Mouse (Mus musculus): ENCODE data around the gene Tctn1. TPM values are rescaled to one million over a fixed set of nuclear protein-coding genes. Genes with fewer than 3 reads are reported as not detected.

Tctn1 gene
- polyA plus RNA-seq, 1 experiment from 2014 or later, result 6.0 TPM

- no peak overlapping the region for H3K4me3 ChIP-seq
- H3K27ac ChIP-seq, result no peak overlapping the region
- H3K27me3 ChIP-seq (ENCODE audit: insufficient read depth, poor library complexity, severe bottlenecking), result no peaks in the 10 kb centered on the region
- WGBS, result 88% methylated on average over 6 of the region's 6 CpGs
- peaks cover 80% of the 10 kb centered on the region for H3K36me3 ChIP-seq
- H3K9me3 ChIP-seq, result no peaks in the 10 kb centered on the region
- H3K4me1 ChIP-seq (replicated peaks), result peaks cover 25% of the 10 kb centered on the region
- no peak for DNase-seq (ENCODE audit: low spot score)
Observed at GRCm38 (mm10) chr5:122258027-122258741, 6.1 kb downstream of the Tctn1 start.

GRCm38 (mm10) chr5:122251895-122252606 is 12.2 kb downstream of the Tctn1 start:
- 94% methylated on average over 17 of the region's 17 CpGs for WGBS
- no peak for DNase-seq (ENCODE audit: low spot score)
- H3K4me3 ChIP-seq, result no peak overlapping the region
- H3K9me3 ChIP-seq, result no peaks in the 10 kb centered on the region
- H3K27me3 ChIP-seq (ENCODE audit: insufficient read depth, poor library complexity, severe bottlenecking), result no peaks in the 10 kb centered on the region
- no peaks in the 10 kb centered on the region for H3K4me1 ChIP-seq (replicated peaks)
- peaks cover 94% of the 10 kb centered on the region for H3K36me3 ChIP-seq
- no peak overlapping the region for H3K27ac ChIP-seq

DNA sequence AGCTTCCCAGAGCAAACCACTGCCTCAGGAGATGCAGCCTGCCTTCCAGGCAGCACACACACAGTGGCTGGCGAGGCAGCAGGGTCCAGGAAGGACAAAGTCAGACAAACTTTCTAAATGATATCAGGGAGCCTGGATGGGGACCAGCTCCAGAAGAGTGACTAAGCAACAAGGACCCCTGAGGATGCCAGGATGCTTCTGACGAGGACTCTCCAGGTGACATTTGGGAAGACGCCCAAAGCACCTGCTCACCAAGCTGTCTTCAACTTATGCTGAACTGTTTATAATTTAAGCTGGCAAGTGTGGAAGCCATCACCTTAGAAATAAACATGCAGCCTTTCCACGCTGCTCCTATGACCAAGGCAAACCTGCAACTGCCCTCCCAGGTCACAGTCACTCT is 15.0 kb downstream of the Tctn1 start:
- Histone ChIP-seq H3K27me3 (ENCODE audit: insufficient read depth, poor library complexity, severe bottlenecking) (no peaks in the 10 kb centered on the region), H3K4me1 (replicated peaks) (peaks cover 9% of the 10 kb centered on the region), H3K27ac (no peak overlapping the region), H3K9me3 (no peaks in the 10 kb centered on the region), H3K36me3 (peaks cover 86% of the 10 kb centered on the region), H3K4me3 (no peak overlapping the region)
- WGBS, result 92% methylated on average over 4 of the region's 4 CpGs
- no peak for DNase-seq (ENCODE audit: low spot score)

GRCm38 (mm10) chr5:122247934-122248333 is 16.3 kb downstream of the Tctn1 start:
- no peak overlapping the region for H3K27ac ChIP-seq
- peaks cover 9% of the 10 kb centered on the region for H3K4me1 ChIP-seq (replicated peaks)
- DNase-seq (ENCODE audit: low spot score), result no peak
- no peaks in the 10 kb centered on the region for H3K27me3 ChIP-seq (ENCODE audit: insufficient read depth, poor library complexity, severe bottlenecking)
- H3K36me3 ChIP-seq, result peaks cover 84% of the 10 kb centered on the region
- no peak overlapping the region for H3K4me3 ChIP-seq
- WGBS, result 95% methylated on average over 7 of the region's 7 CpGs
- no peaks in the 10 kb centered on the region for H3K9me3 ChIP-seq

DNA sequence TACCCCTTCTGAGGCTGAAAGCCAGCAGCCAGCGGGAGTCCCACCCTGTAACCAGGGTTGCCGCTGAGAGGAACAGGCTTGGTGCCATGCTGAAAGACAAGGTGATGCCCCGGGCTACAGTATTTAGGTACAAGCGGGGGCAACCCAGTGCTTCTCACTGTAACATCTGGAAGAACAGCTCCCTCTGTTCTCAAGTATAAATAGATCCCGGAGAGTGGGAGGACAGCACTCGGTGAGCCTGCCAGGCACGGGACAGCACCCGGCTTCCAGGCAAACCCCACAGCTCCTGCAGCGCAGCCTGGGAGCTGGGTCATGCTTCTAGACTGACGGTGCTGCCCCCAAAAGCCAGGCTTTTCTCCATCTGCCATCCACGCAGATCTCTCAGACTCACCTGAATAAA is 16.7 kb downstream of the Tctn1 start:
- WGBS, result 88% methylated on average over 11 of the region's 11 CpGs
- no peak overlapping the region for H3K27ac ChIP-seq
- H3K27me3 ChIP-seq (ENCODE audit: insufficient read depth, poor library complexity, severe bottlenecking), result no peaks in the 10 kb centered on the region
- no peak for DNase-seq (ENCODE audit: low spot score)
- H3K4me1 ChIP-seq (replicated peaks), result peaks cover 9% of the 10 kb centered on the region
- peaks cover 84% of the 10 kb centered on the region for H3K36me3 ChIP-seq
- H3K9me3 ChIP-seq, result no peaks in the 10 kb centered on the region
- H3K4me3 ChIP-seq, result no peak overlapping the region

- Histone ChIP-seq H3K36me3 (peaks cover 84% of the 10 kb centered on the region), H3K4me3 (no peak overlapping the region), H3K27me3 (ENCODE audit: insufficient read depth, poor library complexity, severe bottlenecking) (no peaks in the 10 kb centered on the region), H3K9me3 (no peaks in the 10 kb centered on the region), H3K4me1 (replicated peaks) (peaks cover 9% of the 10 kb centered on the region), H3K27ac (no peak overlapping the region)
- 92% methylated on average over 10 of the region's 10 CpGs for WGBS
- DNase-seq (ENCODE audit: low spot score), result no peak
Observed at GRCm38 (mm10) chr5:122246547-122247167, 17.6 kb downstream of the Tctn1 start.

DNA sequence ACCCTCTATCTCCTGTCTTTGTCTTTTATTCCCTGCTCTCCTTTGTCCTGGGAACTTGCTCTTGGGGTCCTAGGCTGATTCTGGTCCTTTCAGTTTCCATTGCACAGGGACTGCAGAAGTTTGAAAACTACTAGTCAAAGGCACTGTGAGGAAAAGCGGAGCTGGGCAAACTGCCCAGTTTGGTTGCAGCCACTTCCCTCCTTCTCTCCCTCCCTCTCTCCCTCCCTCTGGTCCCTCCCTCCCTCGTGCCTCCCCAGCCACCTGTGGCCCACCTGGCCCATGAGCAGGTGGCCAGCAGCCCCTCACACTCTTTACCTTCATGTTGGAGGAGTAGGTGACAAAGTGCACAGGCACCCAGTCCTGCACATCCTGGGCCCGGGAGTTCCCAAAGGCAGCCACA is 19.1 kb downstream of the Tctn1 start:
- no peak for DNase-seq (ENCODE audit: low spot score)
- 0 out of 2 replicates have a peak overlapping the region, but pooled peaks have one; percentile 6 for H3K27ac ChIP-seq
- WGBS, result 73% methylated on average over 3 of the region's 3 CpGs
- H3K27me3 ChIP-seq (ENCODE audit: insufficient read depth, poor library complexity, severe bottlenecking), result no peaks in the 10 kb centered on the region
- peaks cover 84% of the 10 kb centered on the region for H3K36me3 ChIP-seq
- H3K4me1 ChIP-seq (replicated peaks), result peaks cover 14% of the 10 kb centered on the region
- no peak overlapping the region for H3K4me3 ChIP-seq
- H3K9me3 ChIP-seq, result no peaks in the 10 kb centered on the region

DNA sequence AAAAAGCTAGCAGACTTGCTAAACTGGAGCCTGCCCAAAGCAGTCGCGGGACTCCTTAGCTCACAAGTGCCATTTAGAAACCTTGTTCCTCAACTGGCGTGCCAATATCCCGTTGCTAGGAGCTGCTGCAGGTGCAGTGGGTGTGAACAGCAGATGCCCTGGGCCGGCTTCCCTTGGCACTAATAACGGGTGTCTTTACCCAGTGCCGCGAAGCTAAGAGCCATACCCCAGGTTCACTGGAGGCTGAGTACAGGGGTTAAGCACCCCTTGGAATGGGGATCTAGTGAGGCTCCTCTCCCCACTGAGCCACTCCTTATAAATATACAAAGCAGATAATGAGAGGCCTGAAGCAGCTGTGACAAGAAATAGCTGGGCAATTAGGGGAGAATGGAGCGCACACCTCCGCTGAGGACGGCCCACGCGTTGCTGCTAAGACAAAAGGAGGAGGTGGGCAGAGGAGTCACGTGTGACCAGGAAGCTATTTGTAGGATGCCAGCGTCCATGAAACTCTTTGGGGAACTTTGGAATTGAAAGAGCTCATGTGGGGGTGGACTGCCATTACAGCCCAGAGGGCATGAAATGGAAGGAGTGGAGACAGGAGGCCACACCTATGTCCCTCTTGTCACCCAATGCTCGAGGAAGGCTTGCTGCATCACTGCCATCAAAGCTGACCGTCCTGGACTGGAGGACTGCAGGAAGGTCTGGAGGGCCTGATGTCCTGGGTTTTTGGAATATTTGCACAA is 20.3 kb downstream of the Tctn1 start:
- H3K27ac ChIP-seq, result no peak overlapping the region
- H3K4me1 ChIP-seq (replicated peaks), result peaks cover 19% of the 10 kb centered on the region
- WGBS, result 87% methylated on average over 17 of the region's 17 CpGs
- H3K9me3 ChIP-seq, result no peaks in the 10 kb centered on the region
- DNase-seq (ENCODE audit: low spot score), result no peak
- H3K27me3 ChIP-seq (ENCODE audit: insufficient read depth, poor library complexity, severe bottlenecking), result no peaks in the 10 kb centered on the region
- no peak overlapping the region for H3K4me3 ChIP-seq
- peaks cover 87% of the 10 kb centered on the region for H3K36me3 ChIP-seq

GRCm38 (mm10) chr5:122242521-122243123 is 21.6 kb downstream of the Tctn1 start:
- H3K27me3 ChIP-seq (ENCODE audit: insufficient read depth, poor library complexity, severe bottlenecking), result no peaks in the 10 kb centered on the region
- H3K4me1 ChIP-seq (replicated peaks), result peaks cover 24% of the 10 kb centered on the region
- no peak overlapping the region for H3K27ac ChIP-seq
- no peaks in the 10 kb centered on the region for H3K9me3 ChIP-seq
- 89% methylated on average over 6 of the region's 6 CpGs for WGBS
- H3K36me3 ChIP-seq, result peaks cover 84% of the 10 kb centered on the region
- H3K4me3 ChIP-seq, result no peak overlapping the region
- DNase-seq (ENCODE audit: low spot score), result no peak

GRCm38 (mm10) chr5:122240989-122241388 is 23.3 kb downstream of the Tctn1 start:
- peaks cover 69% of the 10 kb centered on the region for H3K36me3 ChIP-seq
- H3K4me1 ChIP-seq (replicated peaks), result peaks cover 24% of the 10 kb centered on the region
- H3K4me3 ChIP-seq, result no peak overlapping the region
- no peak overlapping the region for H3K27ac ChIP-seq
- 85% methylated on average over 1 of the region's 1 CpGs for WGBS
- no peaks in the 10 kb centered on the region for H3K9me3 ChIP-seq
- no peak for DNase-seq (ENCODE audit: low spot score)
- H3K27me3 ChIP-seq (ENCODE audit: insufficient read depth, poor library complexity, severe bottlenecking), result no peaks in the 10 kb centered on the region

DNA sequence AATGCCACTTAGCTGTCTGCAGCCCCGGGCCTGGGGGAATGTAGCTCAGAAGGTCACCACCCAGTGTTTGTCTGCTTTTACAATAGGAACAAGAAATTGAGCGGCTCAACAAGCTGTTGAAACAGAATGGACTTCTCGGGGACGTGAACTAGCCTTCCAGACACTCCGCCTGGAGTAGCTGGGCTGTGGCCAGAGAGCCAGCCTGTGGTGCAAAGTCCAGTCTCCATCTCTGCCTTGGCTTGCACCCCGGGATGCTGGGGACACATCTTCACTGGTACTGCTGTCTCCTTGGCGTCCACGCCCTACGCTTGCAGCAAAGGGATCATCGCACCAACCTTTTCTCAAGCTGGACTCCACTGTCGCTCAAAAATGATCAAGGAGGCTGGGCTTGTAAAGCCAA is 23.7 kb downstream of the Tctn1 start:
- H3K4me3 ChIP-seq, result no peak overlapping the region
- peaks cover 26% of the 10 kb centered on the region for H3K4me1 ChIP-seq (replicated peaks)
- no peak for DNase-seq (ENCODE audit: low spot score)
- 91% methylated on average over 11 of the region's 11 CpGs for WGBS
- H3K9me3 ChIP-seq, result no peaks in the 10 kb centered on the region
- no peak overlapping the region for H3K27ac ChIP-seq
- H3K27me3 ChIP-seq (ENCODE audit: insufficient read depth, poor library complexity, severe bottlenecking), result no peaks in the 10 kb centered on the region
- peaks cover 64% of the 10 kb centered on the region for H3K36me3 ChIP-seq

DNA sequence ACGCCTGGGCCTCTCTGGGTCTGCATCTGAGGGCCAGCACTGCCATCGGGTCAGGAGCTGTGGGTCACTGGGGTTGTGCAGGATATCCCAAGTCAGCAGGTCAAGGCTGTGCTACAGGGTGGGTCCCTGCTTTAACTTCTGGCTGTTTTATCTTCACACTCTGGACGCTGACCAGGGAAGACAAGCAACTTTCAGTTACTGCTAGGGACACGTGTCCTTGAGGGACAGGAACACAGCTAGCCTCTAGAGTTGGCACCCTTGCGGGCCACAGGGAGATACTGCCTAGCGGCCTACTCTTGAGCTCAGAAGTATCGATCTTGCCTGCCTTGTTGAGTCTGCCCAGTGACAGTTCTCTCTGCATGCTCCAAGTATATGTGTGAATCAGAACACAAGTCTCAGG is 24.6 kb downstream of the Tctn1 start:
- H3K4me1 ChIP-seq (replicated peaks), result peaks cover 27% of the 10 kb centered on the region
- peaks cover 58% of the 10 kb centered on the region for H3K36me3 ChIP-seq
- 75% methylated on average over 7 of the region's 7 CpGs for WGBS
- H3K4me3 ChIP-seq, result no peak overlapping the region
- H3K27ac ChIP-seq, result no peak overlapping the region
- no peaks in the 10 kb centered on the region for H3K9me3 ChIP-seq
- H3K27me3 ChIP-seq (ENCODE audit: insufficient read depth, poor library complexity, severe bottlenecking), result no peaks in the 10 kb centered on the region
- no peak for DNase-seq (ENCODE audit: low spot score)

All from hindbrain, embryonic 10.5 days (tissue).